Mouse (Mus musculus) heart, adult 9 months (tissue): ENCODE measurements around the gene B230217C12Rik.
A peak's percentile ranks its signal among the peaks of the same experiment; 100 is the strongest.

ENCODE experiments used
- DNase-seq, 2 experiments: peaks; one replicate each; pipeline ENCODE4 v3.0.0; 2022; ENCODE audit warnings: low spot score in 2 of 2

B230217C12Rik gene

DNA sequence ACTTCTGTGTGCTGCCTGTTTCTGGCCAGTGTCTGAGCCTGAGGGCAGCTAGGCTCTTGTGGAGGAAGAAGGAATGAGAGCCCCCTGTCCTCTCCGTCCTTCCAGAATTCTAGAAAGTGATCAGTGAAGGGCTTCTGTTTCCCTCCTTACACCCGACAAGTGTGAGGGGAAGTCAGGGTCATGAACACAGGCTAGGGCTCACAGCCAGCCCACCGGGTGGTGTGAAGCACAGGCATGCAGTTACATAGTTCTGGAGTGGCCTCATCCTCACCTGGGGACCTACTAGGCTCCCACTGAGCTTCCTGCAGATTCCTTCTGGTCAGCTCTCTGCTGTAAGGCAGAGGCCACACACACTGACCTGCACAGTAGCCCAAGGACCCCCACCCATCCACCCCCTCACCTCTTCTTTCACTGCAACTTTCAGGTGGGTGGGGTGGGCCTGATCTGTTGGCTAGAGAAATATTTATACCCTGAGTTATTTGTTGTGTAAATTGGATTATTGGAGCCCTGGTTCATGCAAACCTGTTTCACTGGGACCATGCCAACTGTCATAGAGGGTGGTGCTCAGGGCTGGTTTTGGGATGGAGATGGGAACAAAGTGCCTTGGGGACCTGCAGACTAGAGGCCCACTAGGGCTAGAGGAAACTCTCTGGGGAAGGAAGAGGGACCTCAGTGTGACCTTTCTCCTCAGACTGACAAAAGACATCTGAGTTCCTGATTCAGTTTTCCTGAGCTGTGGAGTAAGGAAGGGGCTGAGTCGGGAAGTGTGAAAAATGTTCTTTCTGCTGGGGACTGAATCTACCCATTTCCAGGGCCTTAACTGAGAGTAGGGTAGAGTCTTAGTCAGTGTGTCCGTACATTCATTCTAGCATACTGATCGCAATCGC lies 31.1 kb upstream of the B230217C12Rik start:
- no peak for DNase-seq

DNA sequence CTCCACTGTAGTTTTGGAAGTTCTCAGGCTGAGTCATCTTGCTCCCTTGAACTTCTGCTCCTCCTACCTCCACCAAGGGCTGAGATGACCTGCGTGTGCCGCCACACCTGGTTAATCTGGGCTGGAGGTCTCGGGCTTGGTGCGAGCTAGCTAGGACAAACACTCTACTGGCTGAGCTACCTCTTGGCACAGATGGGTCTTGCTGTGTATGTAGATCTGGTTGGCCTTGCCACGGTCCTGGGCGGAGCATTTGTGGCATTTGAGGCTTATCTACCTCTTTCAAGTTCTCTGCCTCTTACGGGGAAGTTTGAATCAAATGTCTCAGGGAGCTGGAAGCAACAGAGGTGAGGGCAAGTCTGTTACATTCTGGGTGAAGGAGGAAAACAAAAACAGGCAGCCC lies 30.2 kb upstream of the B230217C12Rik start:
- DNase-seq: no peak

DNA sequence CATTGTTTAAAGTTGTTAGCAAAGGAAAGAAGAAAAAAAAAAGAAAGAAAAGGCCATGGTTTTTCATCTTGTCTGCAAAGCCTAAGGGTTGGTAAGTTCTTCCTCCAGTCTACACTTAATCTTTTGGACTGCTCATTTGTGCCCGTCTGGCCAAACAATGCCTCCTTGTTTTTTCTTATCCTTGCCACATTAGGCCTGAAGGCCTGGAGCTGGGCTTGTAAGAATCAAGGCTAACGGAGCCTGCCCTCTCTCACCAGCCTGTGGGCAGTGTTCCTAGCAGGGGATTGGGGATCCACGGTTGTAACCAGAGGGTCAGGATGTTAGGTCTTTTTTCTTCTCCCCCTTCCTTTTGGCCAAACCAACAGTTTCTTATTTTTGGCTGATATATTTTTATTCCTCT lies 29.6 kb upstream of the B230217C12Rik start:
- no peak for DNase-seq

DNA sequence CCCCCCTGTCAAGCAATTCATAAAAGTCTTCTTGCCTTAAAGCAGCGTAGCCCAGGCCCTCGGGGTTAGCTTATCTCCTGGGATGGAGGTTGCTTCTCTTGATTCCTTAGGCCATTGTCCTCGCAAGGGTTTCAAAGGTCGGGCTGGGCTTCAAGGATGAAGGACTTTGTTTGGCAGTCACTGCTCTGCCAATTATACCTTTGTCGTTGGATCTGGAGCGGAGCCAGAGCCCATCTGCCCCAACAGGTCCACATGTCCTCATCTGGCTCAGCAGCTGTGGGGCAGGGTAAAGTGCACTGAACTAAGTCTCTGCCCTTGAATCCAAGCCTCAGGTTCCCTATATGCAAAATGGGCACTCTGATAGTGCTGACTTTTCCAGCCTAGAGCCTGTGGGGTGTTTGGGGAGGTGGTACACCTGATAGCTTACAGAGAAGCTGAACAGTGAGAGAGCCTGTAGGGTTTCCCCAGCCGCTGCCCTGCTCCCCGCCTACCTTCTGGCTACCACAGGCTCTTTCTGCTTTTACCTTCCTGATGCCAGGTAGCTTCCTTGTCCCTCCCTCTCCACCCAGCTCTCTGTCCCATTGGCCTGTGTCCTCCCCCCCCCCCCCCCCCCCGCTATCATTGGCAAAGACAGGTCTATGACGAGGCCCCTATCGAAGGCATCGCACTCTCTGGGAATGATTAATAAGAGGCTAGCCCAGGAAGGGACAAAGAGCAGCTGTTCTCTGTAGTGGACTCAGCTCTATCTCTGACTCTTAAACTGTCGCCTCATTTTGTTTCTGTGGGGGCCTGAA lies 28.8 kb upstream of the B230217C12Rik start:
- DNase-seq: no peak

DNA sequence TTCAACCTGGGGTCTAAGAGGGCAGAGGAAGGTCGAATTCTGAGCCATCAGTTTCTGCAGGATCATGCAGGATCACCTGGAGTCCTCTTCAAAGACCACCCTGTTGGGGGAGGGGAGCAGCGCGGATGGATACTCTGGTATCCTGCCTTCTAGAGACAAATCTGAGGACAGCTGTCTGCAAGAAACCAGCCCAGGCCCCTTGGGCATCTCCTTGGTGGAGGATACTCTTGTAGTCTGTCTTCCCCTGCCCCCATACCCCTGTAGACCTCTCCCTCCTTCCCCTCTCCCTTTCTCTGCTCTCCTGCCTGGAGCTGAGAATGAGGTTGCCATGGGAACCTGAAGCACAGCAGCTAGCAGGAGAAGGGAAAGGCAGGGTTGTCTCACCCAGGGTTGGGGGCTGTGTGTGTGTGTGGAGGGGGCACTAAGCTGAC lies 28.1 kb upstream of the B230217C12Rik start:
- no peak for DNase-seq

DNA sequence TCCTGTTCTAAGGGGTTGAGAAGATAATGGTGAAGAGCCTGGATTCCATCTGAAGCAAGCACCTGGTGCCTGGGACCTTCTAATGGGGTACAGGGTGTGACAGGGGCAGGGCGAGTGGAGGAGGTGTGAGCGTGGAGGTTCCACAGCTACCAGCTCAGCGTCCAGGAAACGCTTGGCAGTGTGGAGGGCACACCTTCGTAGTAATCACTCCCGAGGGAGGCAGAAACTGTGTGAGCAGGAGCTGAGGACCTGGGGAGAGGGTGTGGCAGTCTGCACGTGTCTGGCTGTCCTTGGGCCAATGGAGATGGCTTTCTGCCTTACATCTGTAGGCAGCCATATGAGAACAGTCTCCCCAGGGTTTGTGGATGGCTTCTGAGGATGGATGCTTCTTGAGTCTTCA lies 27.5 kb upstream of the B230217C12Rik start:
- no peak for DNase-seq

DNA sequence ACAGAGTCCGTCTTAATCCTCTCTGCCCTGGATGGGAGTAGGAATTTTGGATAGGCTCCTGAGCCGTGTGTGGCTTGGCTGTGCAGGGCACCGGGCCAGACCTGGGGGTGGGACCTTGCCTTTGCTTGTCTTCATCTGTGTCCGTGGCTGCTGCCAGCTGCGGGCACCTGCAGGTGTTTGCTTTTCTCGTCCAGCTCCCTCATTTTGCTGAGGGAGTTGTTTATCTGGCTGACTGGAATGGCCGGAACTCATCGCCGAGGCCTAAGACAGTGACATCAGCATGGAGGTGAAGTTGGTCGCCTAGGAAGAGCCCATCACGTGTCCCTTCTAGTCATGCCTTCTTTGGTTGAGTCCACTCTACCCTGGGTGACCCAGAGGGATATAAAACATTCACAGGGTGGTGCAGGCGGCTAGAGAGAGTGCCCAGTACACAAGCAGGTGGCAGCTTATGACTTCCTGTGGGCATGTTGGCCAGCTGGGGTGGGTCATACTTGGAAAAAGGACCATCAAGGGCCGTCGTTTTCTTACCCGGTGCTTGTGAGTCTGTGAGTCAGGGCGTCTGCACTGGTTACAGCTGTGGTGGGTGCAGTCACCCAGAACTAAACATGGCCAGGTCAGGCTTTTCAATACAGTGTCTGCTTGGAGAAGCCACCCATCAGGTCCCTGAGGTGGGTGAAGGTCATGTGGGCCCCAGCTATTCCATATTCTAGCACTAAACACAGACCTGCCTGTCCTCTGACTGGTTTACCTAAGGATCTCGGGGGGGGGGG lies 26.6 kb upstream of the B230217C12Rik start:
- DNase-seq: no peak

DNA sequence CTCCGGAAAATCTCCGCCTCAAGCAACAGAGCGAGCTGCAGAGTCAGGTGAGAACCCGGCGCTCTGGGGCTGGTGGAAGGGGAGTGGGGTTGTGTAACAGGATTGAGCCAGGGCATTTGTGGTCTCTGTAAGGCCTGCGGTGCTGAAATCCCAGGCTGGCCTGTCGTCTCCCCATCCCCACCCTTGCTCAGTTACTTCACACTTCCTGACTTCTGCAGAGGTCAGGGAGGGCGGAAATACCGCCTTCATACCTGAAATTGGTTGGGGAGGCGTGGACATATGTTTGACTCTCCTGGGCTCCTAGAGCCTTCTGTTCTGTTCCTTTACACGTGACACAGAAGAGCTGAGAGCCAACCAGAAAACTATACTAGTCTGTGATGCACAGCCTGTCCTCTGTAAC lies 24.8 kb upstream of the B230217C12Rik start:
- no peak for DNase-seq

DNA sequence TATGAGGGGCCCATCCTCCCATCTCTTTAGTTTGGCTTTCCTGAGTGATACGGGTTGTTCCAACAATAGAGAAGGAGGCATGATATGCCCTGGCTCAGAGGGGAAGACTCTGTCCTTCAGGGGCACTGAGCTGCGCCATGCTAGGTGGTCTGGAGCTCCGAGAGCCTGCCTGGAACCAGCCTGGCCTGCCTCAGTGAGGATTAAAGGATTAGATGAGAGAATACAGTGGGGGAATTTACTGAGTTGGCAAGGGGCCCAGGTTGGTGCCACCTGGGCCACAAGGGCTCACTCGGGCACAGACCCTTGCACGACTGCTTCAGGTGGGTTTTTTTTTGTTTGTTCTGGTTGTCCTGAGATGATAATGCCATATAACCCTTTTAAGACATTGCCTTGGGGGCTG lies 24.4 kb upstream of the B230217C12Rik start:
- DNase-seq: no peak

DNA sequence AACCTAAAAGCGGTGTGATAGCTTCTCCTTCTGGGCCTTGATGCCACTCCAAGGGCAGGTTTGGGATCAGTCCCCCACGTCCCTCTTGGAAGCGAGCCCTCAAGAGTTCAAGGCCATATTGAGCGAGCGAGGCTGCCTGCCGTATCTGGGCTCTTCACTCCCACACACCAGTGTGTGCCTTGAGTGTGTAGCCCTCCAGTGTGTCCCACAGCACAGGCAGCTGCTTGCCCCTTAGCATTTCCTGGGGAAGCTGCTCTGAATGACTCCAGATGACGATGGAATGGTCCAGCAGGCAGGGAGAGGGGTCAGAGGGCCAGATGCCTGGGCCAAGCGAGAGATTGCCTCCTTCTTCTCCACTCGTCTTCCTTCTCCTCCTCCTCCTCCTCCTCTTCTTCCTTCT lies 23.7 kb upstream of the B230217C12Rik start:
- no peak for DNase-seq

DNA sequence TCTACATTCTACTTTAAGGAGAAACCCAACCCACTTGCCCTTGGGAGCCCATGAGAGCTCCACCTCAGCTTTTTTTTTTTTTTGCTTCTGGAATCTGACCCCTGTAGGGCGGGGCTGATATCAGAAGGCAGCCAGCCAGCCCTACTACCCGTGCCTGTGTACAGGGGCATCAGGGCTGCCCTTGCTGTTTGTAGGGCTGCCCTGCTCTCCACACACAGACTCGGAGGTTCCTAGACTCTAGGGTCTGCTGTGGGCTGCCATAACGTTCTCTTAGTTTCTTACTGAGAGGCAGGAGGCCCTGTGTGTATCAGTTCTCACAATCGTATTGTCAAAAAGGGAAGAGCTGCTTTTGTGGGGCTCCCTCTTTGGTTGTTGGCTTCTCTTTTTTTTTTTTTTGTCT lies 23.2 kb upstream of the B230217C12Rik start:
- DNase-seq: no peak

DNA sequence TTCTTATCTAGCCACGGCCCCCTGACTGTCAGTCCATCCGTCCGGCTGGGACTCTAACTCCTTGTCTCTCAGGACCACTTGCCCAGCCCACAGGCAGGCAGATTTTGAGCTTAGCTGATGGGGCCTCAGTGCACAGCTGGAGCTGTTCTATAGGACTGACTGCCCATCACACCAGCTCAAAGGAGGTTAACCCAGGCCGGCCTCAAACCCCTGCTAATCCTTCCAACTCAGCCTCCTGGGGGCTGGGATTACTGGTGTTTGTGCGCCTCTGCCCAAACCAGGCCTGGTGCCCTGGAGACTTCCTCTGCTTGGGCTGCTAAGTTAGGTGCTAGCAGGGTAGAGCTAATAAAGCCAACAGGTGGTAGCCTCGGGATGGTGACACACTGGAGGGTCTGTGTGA lies 22.6 kb upstream of the B230217C12Rik start:
- DNase-seq: no peak

DNA sequence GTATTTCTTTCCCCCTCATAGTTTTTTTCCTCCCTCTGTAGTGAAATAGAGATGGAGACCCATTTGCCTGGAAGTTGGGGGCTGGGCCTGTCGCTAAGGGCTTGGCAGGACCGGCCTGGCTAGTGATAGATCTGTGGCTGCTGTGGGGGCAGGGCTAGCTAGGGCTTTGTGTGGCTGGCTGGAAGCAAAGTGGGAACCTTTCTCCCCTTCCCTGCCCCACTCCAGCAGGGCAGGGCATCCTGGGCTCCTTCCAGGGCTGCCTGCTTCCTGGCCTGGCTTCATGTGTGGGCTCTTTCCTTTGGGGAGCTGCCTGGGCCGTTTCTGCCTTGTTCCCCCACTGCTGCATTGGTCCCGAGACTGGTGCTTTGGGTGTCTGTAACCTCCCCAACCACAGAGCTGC lies 22.0 kb upstream of the B230217C12Rik start:
- no peak for DNase-seq

DNA sequence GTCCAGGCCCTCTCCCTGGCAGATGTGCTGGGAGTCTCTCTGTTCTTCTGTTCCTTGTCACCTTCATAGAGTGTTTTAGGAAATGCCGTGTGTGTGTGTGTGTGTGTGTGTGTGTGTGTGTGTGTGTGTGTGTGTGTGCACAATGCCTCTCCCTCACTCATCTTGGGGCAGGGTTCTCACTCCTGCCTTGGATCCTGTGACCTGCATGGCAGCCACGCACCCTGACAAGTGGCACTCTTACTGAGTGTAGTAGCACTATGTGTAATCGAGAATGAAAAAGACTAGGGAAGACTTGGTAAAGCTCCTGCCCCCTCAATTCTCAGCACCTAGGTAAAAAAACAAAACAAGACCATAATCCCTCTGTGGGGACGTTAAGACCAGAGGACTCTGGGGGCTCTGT lies 21.5 kb upstream of the B230217C12Rik start:
- DNase-seq: no peak

DNA sequence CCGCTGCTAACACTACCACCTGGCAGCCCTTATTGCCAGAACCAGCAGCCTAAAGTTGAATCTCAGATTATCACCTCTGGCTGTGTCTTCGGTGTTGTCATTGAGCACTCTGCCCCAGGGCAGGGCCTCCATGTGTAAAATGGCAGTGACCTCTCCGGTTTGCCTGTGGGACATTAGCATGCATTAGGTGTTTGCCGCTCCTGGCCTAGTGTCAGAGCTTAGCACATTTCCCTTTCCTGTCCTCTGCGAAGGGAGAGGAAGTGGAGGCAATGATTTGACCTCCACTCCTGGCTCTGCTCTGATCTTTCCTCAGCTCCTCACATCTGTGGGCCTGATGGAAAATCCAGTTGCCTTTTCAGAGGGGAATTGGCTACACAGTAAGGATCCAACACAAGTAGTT lies 20.7 kb upstream of the B230217C12Rik start:
- DNase-seq: peak in 1 of 2 experiments; percentile 71

DNA sequence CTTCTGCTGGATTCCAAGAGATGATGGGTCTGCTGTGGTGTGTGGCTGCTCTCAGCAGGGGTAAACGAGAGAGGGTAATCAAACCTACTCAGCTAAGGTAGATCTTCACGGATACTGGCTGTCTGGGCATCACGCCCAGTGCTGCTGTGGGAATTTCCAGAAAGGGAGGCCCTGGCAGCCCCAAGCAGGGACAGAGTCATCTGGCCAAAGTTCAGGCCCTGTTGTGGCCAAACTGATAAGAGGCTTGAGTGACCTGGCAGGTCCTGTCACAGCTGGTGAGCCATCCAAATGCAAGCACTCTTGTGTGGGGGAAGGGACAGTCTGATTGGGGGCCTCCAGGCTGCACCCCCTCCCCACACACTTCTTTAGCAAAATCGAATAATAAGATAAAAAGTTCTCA lies 19.7 kb upstream of the B230217C12Rik start:
- peak; percentile 76 to 79 for DNase-seq

DNA sequence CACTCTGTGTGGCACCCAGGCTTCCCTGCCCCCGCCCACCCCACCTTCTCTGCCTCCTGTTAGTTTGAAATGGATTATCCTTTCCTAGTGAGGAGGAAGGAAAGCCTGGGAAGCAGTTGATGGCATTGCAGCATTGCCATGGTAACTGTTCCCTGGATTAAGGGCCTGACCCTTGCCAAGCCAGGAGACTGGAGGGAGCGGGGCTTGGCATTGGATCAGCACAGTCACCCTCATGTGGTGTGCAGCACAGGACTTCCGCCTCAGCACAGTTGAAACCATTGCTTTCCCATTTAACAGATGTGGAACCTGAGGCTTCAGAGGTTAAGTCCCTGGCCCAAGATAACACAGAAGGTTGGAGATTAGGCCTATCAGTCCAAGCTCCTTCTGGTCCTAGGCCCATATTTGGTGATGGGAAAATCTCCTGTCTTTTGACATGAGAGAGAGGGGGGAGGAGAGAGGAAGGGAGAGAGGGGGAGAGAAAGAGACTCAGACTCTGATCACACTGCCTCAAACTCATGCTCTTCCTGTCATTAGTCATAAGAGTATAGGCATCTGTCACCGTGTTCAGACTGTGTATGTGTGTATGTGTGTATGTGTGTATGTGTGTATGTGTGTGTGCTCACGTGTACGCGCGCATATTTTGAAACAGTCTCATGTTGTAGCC lies 19.0 kb upstream of the B230217C12Rik start:
- DNase-seq: no peak

DNA sequence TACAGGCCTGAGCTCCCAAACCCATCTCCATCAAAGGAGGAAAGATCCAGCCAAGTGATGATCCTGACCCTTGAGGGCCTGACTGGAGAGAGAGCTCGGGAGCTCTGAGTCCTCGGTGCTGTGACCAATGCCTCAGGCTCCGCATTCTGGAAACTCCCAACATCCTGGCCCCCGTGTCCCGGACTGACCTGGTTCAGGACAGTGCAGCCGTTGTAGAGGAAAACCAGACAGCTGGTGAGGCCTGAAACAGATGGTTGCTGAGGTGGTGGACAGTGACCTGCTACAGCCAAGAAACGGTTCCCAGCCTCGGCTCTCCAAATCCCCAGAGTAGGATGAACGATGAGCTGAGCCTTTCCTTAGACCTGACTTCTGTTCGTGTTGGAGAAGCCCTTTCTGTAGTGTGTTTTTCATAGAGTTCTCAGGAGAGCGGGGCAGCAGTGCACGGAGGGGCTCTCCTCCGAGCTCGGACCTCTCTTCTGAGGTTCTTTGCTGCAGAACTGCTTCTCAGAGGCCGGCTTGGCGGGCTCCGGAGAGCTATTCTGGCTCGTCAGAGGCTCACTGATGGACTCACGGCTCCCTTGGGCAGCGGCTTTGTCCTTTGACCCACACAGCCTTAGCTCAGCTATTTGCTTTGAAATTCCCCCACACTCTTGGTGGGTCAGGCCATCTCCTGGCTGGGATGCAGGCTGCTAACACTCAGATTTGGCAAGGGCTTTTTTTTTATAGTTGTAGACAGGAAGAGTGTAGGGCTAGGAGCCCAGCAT lies 17.6 kb upstream of the B230217C12Rik start:
- peak; percentile 60 to 69 for DNase-seq

DNA sequence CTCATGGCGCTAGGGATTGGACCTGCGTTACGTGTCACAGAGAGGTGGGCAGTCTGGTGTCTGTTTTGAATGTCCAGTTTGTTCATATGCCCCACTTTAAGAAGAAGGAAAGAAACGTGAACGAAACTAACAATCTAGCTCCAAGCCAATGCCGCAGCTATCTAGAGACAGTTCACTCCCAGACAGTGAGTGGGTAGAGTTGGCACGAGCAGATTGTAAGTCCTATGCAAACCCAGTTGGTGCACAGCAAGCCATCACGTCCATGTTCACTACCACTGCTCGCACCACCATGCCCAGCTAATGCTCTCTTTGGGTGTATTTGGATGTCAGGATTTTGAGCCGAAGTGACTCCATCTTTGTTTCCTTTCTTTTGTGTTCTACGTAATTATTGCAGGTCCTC lies 16.4 kb upstream of the B230217C12Rik start:
- no peak for DNase-seq

DNA sequence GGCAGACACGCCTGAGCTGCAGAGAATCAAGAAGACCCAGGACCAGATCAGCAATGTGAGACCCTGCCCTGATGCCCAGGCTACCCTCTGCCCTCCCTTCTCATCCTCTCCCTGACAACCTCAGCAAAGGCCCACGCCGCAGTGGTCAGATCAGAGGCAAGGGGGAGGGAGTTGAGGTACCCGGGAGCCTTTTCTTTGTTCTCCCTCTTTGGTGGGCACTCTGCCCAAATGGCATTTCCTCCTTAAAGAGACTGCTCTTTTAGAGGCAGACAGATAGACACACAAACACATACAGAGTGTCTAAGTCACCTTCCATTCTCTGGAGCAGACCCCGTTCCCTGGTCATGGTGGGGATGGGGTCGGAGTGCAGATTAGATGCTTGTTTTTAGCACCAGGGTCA lies 15.7 kb upstream of the B230217C12Rik start:
- DNase-seq: no peak

DNA sequence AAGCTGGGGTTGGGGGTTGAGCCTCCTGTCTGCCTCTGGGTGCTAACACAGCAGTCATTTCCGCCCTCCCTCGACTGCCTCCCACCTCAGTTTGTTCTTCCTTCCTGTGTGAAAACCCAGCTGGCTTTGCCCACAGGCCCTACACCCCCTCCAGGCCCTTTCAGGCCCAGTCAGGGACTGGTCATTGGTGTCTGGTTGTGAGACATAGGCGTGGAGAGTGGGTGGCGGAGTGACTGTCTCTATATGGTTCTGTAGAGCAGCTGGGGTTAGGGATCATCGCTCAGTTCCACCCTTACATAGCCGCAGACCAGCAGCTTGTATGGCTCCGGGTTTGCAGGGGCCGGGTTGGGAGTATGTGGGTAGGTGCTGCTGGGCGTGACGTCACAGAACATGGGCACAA lies 15.3 kb upstream of the B230217C12Rik start:
- DNase-seq: no peak
